Mouse (Mus musculus): ENCODE data around the gene Itga8. TPM values are rescaled to one million over a fixed set of nuclear protein-coding genes. Genes with fewer than 3 reads are reported as not detected.
A peak's percentile ranks its signal among the peaks of the same experiment; 100 is the strongest.

Gene Itga8
- polyA plus RNA-seq, 1 experiment from 2014 or later = 37.4 TPM

DNA sequence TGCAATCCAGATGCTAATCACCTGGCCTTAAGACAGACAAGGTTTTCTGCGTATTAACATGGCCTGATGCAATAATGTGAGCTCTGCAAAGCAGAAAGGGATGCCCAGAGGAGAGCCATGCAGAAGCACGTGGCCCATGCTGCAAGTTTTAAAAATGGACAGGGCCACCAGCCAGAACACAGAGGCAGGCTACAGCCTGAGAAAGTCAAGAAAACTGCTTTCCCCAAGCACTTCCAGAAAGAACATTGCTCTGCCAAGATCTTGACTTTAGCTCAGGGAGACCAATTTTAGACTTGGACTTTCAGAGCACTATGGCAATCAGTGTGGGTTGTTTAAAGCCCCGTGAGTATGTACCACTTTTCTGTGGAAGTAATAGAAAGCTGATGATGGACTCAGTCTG, 11.5 kb downstream of the Itga8 start:
- ATAC-seq (replicated peaks; ENCODE audit: low FRiP score, low read depth) (no peak), DNase-seq (ENCODE audit: low spot score) (no peak)
- H3K27ac ChIP-seq = no peak overlapping the region
- no peak overlapping the region for H3K4me2 ChIP-seq (ENCODE audit: low read length)
- H3K36me3 ChIP-seq (ENCODE audit: insufficient read depth, low read length) = no peaks in the 10 kb centered on the region
- no peak overlapping the region for H3K4me3 ChIP-seq (replicated peaks; ENCODE audit: low read depth, low read length)
- TF ChIP-seq CTCF (IDR thresholded peaks at IDR 0.05; ENCODE audit: low read depth) = no peak
- no peaks in the 10 kb centered on the region for H3K9me3 ChIP-seq (replicated peaks; ENCODE audit: low read length)
- no peak overlapping the region for H3K9ac ChIP-seq (ENCODE audit: low read depth, low read length)
- 88% methylated on average over 3 of the region's 3 CpGs for WGBS
- H3K4me1 ChIP-seq (replicated peaks; ENCODE audit: insufficient read depth, low read length) = peaks cover 10% of the 10 kb centered on the region; the same call in 1 of the 2 replicates
- H3K27me3 ChIP-seq (ENCODE audit: insufficient read depth, low read length) = no peaks in the 10 kb centered on the region

- Histone ChIP-seq H3K27me3 (ENCODE audit: insufficient read depth, low read length) (no peaks in the 10 kb centered on the region), H3K9ac (ENCODE audit: low read depth, low read length) (no peak overlapping the region), H3K4me3 (replicated peaks; ENCODE audit: low read depth, low read length) (no peak overlapping the region), H3K36me3 (ENCODE audit: insufficient read depth, low read length) (no peaks in the 10 kb centered on the region), H3K9me3 (replicated peaks; ENCODE audit: low read length) (no peaks in the 10 kb centered on the region), H3K27ac (no peak overlapping the region), H3K4me1 (replicated peaks; ENCODE audit: insufficient read depth, low read length) (no peaks in the 10 kb centered on the region), H3K4me2 (ENCODE audit: low read length) (no peak overlapping the region)
- DNase-seq (ENCODE audit: low spot score) = no peak
- ATAC-seq (replicated peaks; ENCODE audit: low FRiP score, low read depth) = no peak
- TF ChIP-seq CTCF (IDR thresholded peaks at IDR 0.05; ENCODE audit: low read depth) = no peak
- WGBS = 89% methylated on average over 3 of the region's 3 CpGs
Measured at GRCm38 (mm10) chr2:12287831-12288230, 13.9 kb downstream of the Itga8 start.

DNA sequence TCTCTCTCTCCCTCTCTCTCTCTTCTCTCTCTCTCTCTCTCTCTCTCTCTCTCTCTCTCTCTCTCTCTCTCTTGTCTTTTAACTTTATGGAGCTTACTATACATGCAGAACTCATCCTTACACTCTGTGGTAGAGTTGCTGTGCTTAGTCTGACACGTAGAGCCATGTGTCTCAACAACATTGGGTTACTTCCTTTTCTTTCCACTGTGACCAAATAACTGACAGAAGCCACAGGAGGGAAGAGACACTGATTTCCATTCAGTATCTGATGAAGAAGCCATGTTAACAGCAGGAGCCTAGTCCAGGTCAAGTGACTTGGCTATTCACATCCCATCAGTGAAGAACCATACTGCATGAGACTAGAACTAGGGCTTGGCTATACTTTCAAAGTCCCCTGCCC, 21.1 kb downstream of the Itga8 start:
- Histone ChIP-seq H3K9ac (ENCODE audit: low read depth, low read length) (no peak overlapping the region), H3K9me3 (replicated peaks; ENCODE audit: low read length) (no peaks in the 10 kb centered on the region), H3K36me3 (ENCODE audit: insufficient read depth, low read length) (no peaks in the 10 kb centered on the region), H3K4me1 (replicated peaks; ENCODE audit: insufficient read depth, low read length) (no peaks in the 10 kb centered on the region), H3K27ac (no peak overlapping the region), H3K27me3 (ENCODE audit: insufficient read depth, low read length) (no peaks in the 10 kb centered on the region), H3K4me2 (ENCODE audit: low read length) (no peak overlapping the region), H3K4me3 (replicated peaks; ENCODE audit: low read depth, low read length) (no peak overlapping the region)
- ATAC-seq (replicated peaks; ENCODE audit: low FRiP score, low read depth) (no peak), DNase-seq (ENCODE audit: low spot score) (no peak)
- TF ChIP-seq CTCF (IDR thresholded peaks at IDR 0.05; ENCODE audit: low read depth) = no peak
- WGBS = 73% methylated on average over 1 of the region's 1 CpGs

GRCm38 (mm10) chr2:12279070-12279612, 22.6 kb downstream of the Itga8 start:
- no peaks in the 10 kb centered on the region for H3K27me3 ChIP-seq (ENCODE audit: insufficient read depth, low read length)
- TF ChIP-seq CTCF (IDR thresholded peaks at IDR 0.05; ENCODE audit: low read depth) = no peak

DNA sequence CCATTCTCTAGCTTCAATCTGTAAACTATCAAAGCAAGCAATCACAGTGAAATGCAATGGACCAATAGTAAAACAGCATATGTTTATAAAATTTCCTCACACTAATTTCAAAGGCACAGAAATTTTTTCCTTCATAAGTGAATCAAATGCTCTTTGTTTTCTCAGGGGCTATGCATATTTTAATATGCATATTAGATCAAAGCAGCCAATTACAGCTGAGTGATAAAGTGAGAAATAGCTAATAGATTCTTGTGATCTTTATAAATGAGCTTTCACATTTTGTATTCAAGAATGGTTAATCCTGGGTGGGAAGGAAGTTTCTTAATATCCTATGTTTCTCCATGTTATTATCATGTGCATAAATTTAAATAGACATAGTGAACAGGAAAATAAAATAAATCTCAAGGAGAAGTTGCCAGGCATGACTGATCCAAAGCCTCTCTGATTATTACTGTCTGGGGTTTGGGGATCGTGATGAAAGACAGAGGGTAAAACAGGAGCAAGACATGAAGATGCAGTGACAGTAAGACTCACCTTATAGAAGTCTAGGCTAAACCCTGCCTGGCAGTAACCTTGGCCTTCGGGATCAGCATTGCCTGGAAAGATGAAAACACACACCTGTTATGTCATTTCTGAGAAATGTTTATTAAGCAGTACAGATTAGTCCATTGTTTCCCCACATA, 44.9 kb downstream of the Itga8 start:
- ATAC-seq (replicated peaks; ENCODE audit: low FRiP score, low read depth) (no peak), DNase-seq (ENCODE audit: low spot score) (no peak)
- Histone ChIP-seq H3K4me2 (ENCODE audit: low read length) (no peak overlapping the region), H3K9me3 (replicated peaks; ENCODE audit: low read length) (no peaks in the 10 kb centered on the region), H3K4me3 (replicated peaks; ENCODE audit: low read depth, low read length) (no peak overlapping the region), H3K27ac (no peak overlapping the region), H3K36me3 (ENCODE audit: insufficient read depth, low read length) (0 out of 2 replicates have a peak, but pooled peaks cover 4% of the 10 kb centered on the region), H3K4me1 (replicated peaks; ENCODE audit: insufficient read depth, low read length) (no peaks in the 10 kb centered on the region), H3K9ac (ENCODE audit: low read depth, low read length) (no peak overlapping the region), H3K27me3 (ENCODE audit: insufficient read depth, low read length) (no peaks in the 10 kb centered on the region)
- WGBS = 76% methylated on average over 2 of the region's 2 CpGs
- no peak for TF ChIP-seq CTCF (IDR thresholded peaks at IDR 0.05; ENCODE audit: low read depth)

More at GRCm38 (mm10) chr2:12279070-12279612, 22.6 kb downstream of the Itga8 start:
- H3K4me1 ChIP-seq (replicated peaks; ENCODE audit: insufficient read depth, low read length) = no peaks in the 10 kb centered on the region
- H3K4me2 ChIP-seq (ENCODE audit: low read length) = no peak overlapping the region
- H3K27ac ChIP-seq = no peak overlapping the region
- no peaks in the 10 kb centered on the region for H3K36me3 ChIP-seq (ENCODE audit: insufficient read depth, low read length)
- no peaks in the 10 kb centered on the region for H3K9me3 ChIP-seq (replicated peaks; ENCODE audit: low read length)
- ATAC-seq (replicated peaks; ENCODE audit: low FRiP score, low read depth) = no peak
- no peak for DNase-seq (ENCODE audit: low spot score)
- 33% methylated on average over 4 of the region's 4 CpGs for WGBS
- no peak overlapping the region for H3K9ac ChIP-seq (ENCODE audit: low read depth, low read length)
- H3K4me3 ChIP-seq (replicated peaks; ENCODE audit: low read depth, low read length) = no peak overlapping the region

- H3K27me3 ChIP-seq (ENCODE audit: insufficient read depth, low read length) = no peaks in the 10 kb centered on the region
- 0 out of 2 replicates have a peak, but pooled peaks cover 4% of the 10 kb centered on the region for H3K36me3 ChIP-seq (ENCODE audit: insufficient read depth, low read length)
- 69% methylated on average over 2 of the region's 2 CpGs for WGBS
- DNase-seq (ENCODE audit: low spot score) (peak; percentile 19), ATAC-seq (replicated peaks; ENCODE audit: low FRiP score, low read depth) (no peak)
- no peak overlapping the region for H3K27ac ChIP-seq
- no peak overlapping the region for H3K4me3 ChIP-seq (replicated peaks; ENCODE audit: low read depth, low read length)
- no peak overlapping the region for H3K4me2 ChIP-seq (ENCODE audit: low read length)
- no peak for TF ChIP-seq CTCF (IDR thresholded peaks at IDR 0.05; ENCODE audit: low read depth)
- H3K9ac ChIP-seq (ENCODE audit: low read depth, low read length) = no peak overlapping the region
- H3K9me3 ChIP-seq (replicated peaks; ENCODE audit: low read length) = no peaks in the 10 kb centered on the region
- no peaks in the 10 kb centered on the region for H3K4me1 ChIP-seq (replicated peaks; ENCODE audit: insufficient read depth, low read length)
Measured at GRCm38 (mm10) chr2:12255901-12256300, 45.8 kb downstream of the Itga8 start.

Data from kidney, postnatal 0 days (tissue).